Mouse (Mus musculus): ENCODE results near the gene Fbxl19. TPM values are rescaled to one million over a fixed set of nuclear protein-coding genes. Genes with fewer than 3 reads are reported as not detected.
A peak's percentile ranks its signal among the peaks of the same experiment; 100 is the strongest.

Fbxl19 gene
- polyA plus RNA-seq, 1 experiment from 2014 or later: 9.1 TPM

GRCm38 (mm10) chr7:127799738-127800137, 55.4 kb downstream of the Fbxl19 start:
- H3K4me2 ChIP-seq (ENCODE audit: low read depth, low read length): no peak overlapping the region
- H3K4me3 ChIP-seq (ENCODE audit: low read depth, low read length): no peak overlapping the region
- no peak overlapping the region for H3K9ac ChIP-seq (replicated peaks; ENCODE audit: low read depth, low read length)
- no peak overlapping the region for H3K27ac ChIP-seq (ENCODE audit: low read depth, low read length)
- H3K4me1 ChIP-seq (ENCODE audit: control insufficient read depth, insufficient read depth, low read length): no peaks in the 10 kb centered on the region
- ATAC-seq (ENCODE audit: low read depth): no peak
- peaks cover 47% of the 10 kb centered on the region for H3K36me3 ChIP-seq (ENCODE audit: control insufficient read depth, insufficient read depth, low read length)
- no peaks in the 10 kb centered on the region for H3K27me3 ChIP-seq (ENCODE audit: control insufficient read depth, insufficient read depth, low read length)
- 100% methylated on average over 1 of the region's 1 CpGs for WGBS
- H3K9me3 ChIP-seq (ENCODE audit: control insufficient read depth, low read length): no peaks in the 10 kb centered on the region

GRCm38 (mm10) chr7:127800435-127801009, 56.2 kb downstream of the Fbxl19 start, which contains the start of gene Hsd3b7:
Gene Hsd3b7, plus strand, starts transcription at chr7:127800604.
- Histone ChIP-seq H3K4me3 (ENCODE audit: low read depth, low read length) (no peak within 1 kb of the TSS), H3K9ac (replicated peaks; ENCODE audit: low read depth, low read length) (no peak within 1 kb of the TSS), H3K36me3 (ENCODE audit: control insufficient read depth, insufficient read depth, low read length) (peaks cover 39% of the 10 kb centered on the region)

GRCm38 (mm10) chr7:127801010-127801621, 56.8 kb downstream of the Fbxl19 start:
- H3K4me3 ChIP-seq (ENCODE audit: low read depth, low read length): no peak overlapping the region
- no peak overlapping the region for H3K27ac ChIP-seq (ENCODE audit: low read depth, low read length)
- ATAC-seq (ENCODE audit: low read depth): no peak

More at GRCm38 (mm10) chr7:127800435-127801009, 56.2 kb downstream of the Fbxl19 start, which contains the start of gene Hsd3b7:
- WGBS: 30% methylated on average over 6 of the region's 6 CpGs
- Histone ChIP-seq H3K9me3 (ENCODE audit: control insufficient read depth, low read length) (no peaks in the 10 kb centered on the region), H3K27ac (ENCODE audit: low read depth, low read length) (no peak within 1 kb of the TSS), H3K27me3 (ENCODE audit: control insufficient read depth, insufficient read depth, low read length) (no peaks in the 10 kb centered on the region), H3K4me1 (ENCODE audit: control insufficient read depth, insufficient read depth, low read length) (no peaks in the 10 kb centered on the region), H3K4me2 (ENCODE audit: low read depth, low read length) (peak within 1 kb of the TSS; percentile 18; the same call in 1 of the 2 replicates)
- peak; percentile 80 for ATAC-seq (ENCODE audit: low read depth)

GRCm38 (mm10) chr7:127802313-127802712, 58.0 kb downstream of the Fbxl19 start:
- Histone ChIP-seq H3K4me1 (ENCODE audit: control insufficient read depth, insufficient read depth, low read length) (no peaks in the 10 kb centered on the region), H3K4me2 (ENCODE audit: low read depth, low read length) (no peak overlapping the region), H3K36me3 (ENCODE audit: control insufficient read depth, insufficient read depth, low read length) (peaks cover 22% of the 10 kb centered on the region), H3K9me3 (ENCODE audit: control insufficient read depth, low read length) (no peaks in the 10 kb centered on the region), H3K27ac (ENCODE audit: low read depth, low read length) (no peak overlapping the region), H3K4me3 (ENCODE audit: low read depth, low read length) (no peak overlapping the region), H3K27me3 (ENCODE audit: control insufficient read depth, insufficient read depth, low read length) (no peaks in the 10 kb centered on the region), H3K9ac (replicated peaks; ENCODE audit: low read depth, low read length) (no peak overlapping the region)
- ATAC-seq (ENCODE audit: low read depth): no peak
- 92% methylated on average over 17 of the region's 17 CpGs for WGBS

More at GRCm38 (mm10) chr7:127801010-127801621, 56.8 kb downstream of the Fbxl19 start:
- WGBS: 96% methylated on average over 8 of the region's 8 CpGs
- Histone ChIP-seq H3K4me2 (ENCODE audit: low read depth, low read length) (peak overlapping the region; percentile 18; the same call in 1 of the 2 replicates), H3K4me1 (ENCODE audit: control insufficient read depth, insufficient read depth, low read length) (no peaks in the 10 kb centered on the region), H3K9me3 (ENCODE audit: control insufficient read depth, low read length) (no peaks in the 10 kb centered on the region), H3K9ac (replicated peaks; ENCODE audit: low read depth, low read length) (no peak overlapping the region), H3K27me3 (ENCODE audit: control insufficient read depth, insufficient read depth, low read length) (no peaks in the 10 kb centered on the region), H3K36me3 (ENCODE audit: control insufficient read depth, insufficient read depth, low read length) (peaks cover 33% of the 10 kb centered on the region)

- peaks cover 10% of the 10 kb centered on the region for H3K36me3 ChIP-seq (ENCODE audit: control insufficient read depth, insufficient read depth, low read length)
- H3K9me3 ChIP-seq (ENCODE audit: control insufficient read depth, low read length): no peaks in the 10 kb centered on the region
- WGBS: 67% methylated on average over 5 of the region's 5 CpGs
- no peak overlapping the region for H3K9ac ChIP-seq (replicated peaks; ENCODE audit: low read depth, low read length)
- no peak for ATAC-seq (ENCODE audit: low read depth)
- H3K4me2 ChIP-seq (ENCODE audit: low read depth, low read length): no peak overlapping the region
- no peak overlapping the region for H3K4me3 ChIP-seq (ENCODE audit: low read depth, low read length)
- H3K27me3 ChIP-seq (ENCODE audit: control insufficient read depth, insufficient read depth, low read length): no peaks in the 10 kb centered on the region
- no peak overlapping the region for H3K27ac ChIP-seq (ENCODE audit: low read depth, low read length)
- H3K4me1 ChIP-seq (ENCODE audit: control insufficient read depth, insufficient read depth, low read length): no peaks in the 10 kb centered on the region
Observed at GRCm38 (mm10) chr7:127808821-127809220, 64.5 kb downstream of the Fbxl19 start.

GRCm38 (mm10) chr7:127809846-127810245, 65.5 kb downstream of the Fbxl19 start:
- Histone ChIP-seq H3K27me3 (ENCODE audit: control insufficient read depth, insufficient read depth, low read length) (no peaks in the 10 kb centered on the region), H3K4me2 (ENCODE audit: low read depth, low read length) (no peak overlapping the region), H3K27ac (ENCODE audit: low read depth, low read length) (no peak overlapping the region), H3K9ac (replicated peaks; ENCODE audit: low read depth, low read length) (no peak overlapping the region), H3K36me3 (ENCODE audit: control insufficient read depth, insufficient read depth, low read length) (peaks cover 15% of the 10 kb centered on the region), H3K4me3 (ENCODE audit: low read depth, low read length) (no peak overlapping the region), H3K4me1 (ENCODE audit: control insufficient read depth, insufficient read depth, low read length) (no peaks in the 10 kb centered on the region), H3K9me3 (ENCODE audit: control insufficient read depth, low read length) (no peaks in the 10 kb centered on the region)
- no peak for ATAC-seq (ENCODE audit: low read depth)
- WGBS: 91% methylated on average over 1 of the region's 1 CpGs

- Histone ChIP-seq H3K36me3 (ENCODE audit: control insufficient read depth, insufficient read depth, low read length) (peaks cover 21% of the 10 kb centered on the region), H3K4me1 (ENCODE audit: control insufficient read depth, insufficient read depth, low read length) (no peaks in the 10 kb centered on the region), H3K9ac (replicated peaks; ENCODE audit: low read depth, low read length) (no peak overlapping the region), H3K27me3 (ENCODE audit: control insufficient read depth, insufficient read depth, low read length) (no peaks in the 10 kb centered on the region), H3K9me3 (ENCODE audit: control insufficient read depth, low read length) (no peaks in the 10 kb centered on the region), H3K4me3 (ENCODE audit: low read depth, low read length) (no peak overlapping the region), H3K27ac (ENCODE audit: low read depth, low read length) (no peak overlapping the region), H3K4me2 (ENCODE audit: low read depth, low read length) (no peak overlapping the region)
- no peak for ATAC-seq (ENCODE audit: low read depth)
- WGBS: 85% methylated on average over 10 of the region's 10 CpGs
Observed at GRCm38 (mm10) chr7:127810650-127811049, 66.3 kb downstream of the Fbxl19 start.

- Histone ChIP-seq H3K4me2 (ENCODE audit: low read depth, low read length) (no peak overlapping the region), H3K9me3 (ENCODE audit: control insufficient read depth, low read length) (no peaks in the 10 kb centered on the region), H3K27me3 (ENCODE audit: control insufficient read depth, insufficient read depth, low read length) (no peaks in the 10 kb centered on the region), H3K36me3 (ENCODE audit: control insufficient read depth, insufficient read depth, low read length) (peaks cover 21% of the 10 kb centered on the region), H3K4me3 (ENCODE audit: low read depth, low read length) (no peak overlapping the region), H3K27ac (ENCODE audit: low read depth, low read length) (no peak overlapping the region), H3K9ac (replicated peaks; ENCODE audit: low read depth, low read length) (no peak overlapping the region), H3K4me1 (ENCODE audit: control insufficient read depth, insufficient read depth, low read length) (no peaks in the 10 kb centered on the region)
- 82% methylated on average over 4 of the region's 4 CpGs for WGBS
- ATAC-seq (ENCODE audit: low read depth): no peak
Observed at GRCm38 (mm10) chr7:127811240-127811639, 66.9 kb downstream of the Fbxl19 start.

- ATAC-seq (ENCODE audit: low read depth): no peak
- Histone ChIP-seq H3K27ac (ENCODE audit: low read depth, low read length) (no peak overlapping the region), H3K4me1 (ENCODE audit: control insufficient read depth, insufficient read depth, low read length) (no peaks in the 10 kb centered on the region), H3K27me3 (ENCODE audit: control insufficient read depth, insufficient read depth, low read length) (no peaks in the 10 kb centered on the region), H3K9ac (replicated peaks; ENCODE audit: low read depth, low read length) (no peak overlapping the region), H3K9me3 (ENCODE audit: control insufficient read depth, low read length) (no peaks in the 10 kb centered on the region), H3K36me3 (ENCODE audit: control insufficient read depth, insufficient read depth, low read length) (peaks cover 20% of the 10 kb centered on the region), H3K4me3 (ENCODE audit: low read depth, low read length) (no peak overlapping the region), H3K4me2 (ENCODE audit: low read depth, low read length) (no peak overlapping the region)
- 89% methylated on average over 3 of the region's 3 CpGs for WGBS
Observed at GRCm38 (mm10) chr7:127812292-127812691, 67.9 kb downstream of the Fbxl19 start.
